ENCODE assay signal across 17 mouse cellular contexts in genomic region chr4:82492737-82493136, GRCm38 (mm10).
DNase-seq lines count a peak whose midpoint lies in the region; ATAC-seq lines count a peak whose summit lies in the region.
"Had no signal": no experiment of that assay in that cellular context is flagged by ENCODE, and none has a peak within 500 bp of the region (broad histone marks: within the 10 kb centered on the region; RNA-seq: fewer than 3 reads in every experiment).

No protein-coding gene starts in this region.

- H3K9ac ChIP-seq in embryonic facial prominence, embryonic 15.5 days, result no peak overlapping the region
- H3K9ac ChIP-seq in heart, embryonic 16.5 days (ENCODE audit: low read length), result no peak overlapping the region
- H3K9ac ChIP-seq in midbrain, embryonic 14.5 days (replicated peaks; ENCODE audit: low read length), result no peak overlapping the region
- H3K9ac ChIP-seq in midbrain, embryonic 11.5 days (ENCODE audit: low read length), result no peak overlapping the region
- no peak overlapping the region for H3K9ac ChIP-seq in kidney, embryonic 15.5 days
- H3K9ac ChIP-seq: liver, embryonic 13.5 days; stomach, embryonic 15.5 days had no signal

- WGBS in embryonic facial prominence, embryonic 15.5 days, result 60% methylated on average over 2 of the region's 2 CpGs
- WGBS in embryonic facial prominence, embryonic 10.5 days, result 73% methylated on average over 2 of the region's 2 CpGs
- WGBS in heart, embryonic 16.5 days, result 36% methylated on average over 2 of the region's 2 CpGs
- 64% methylated on average over 2 of the region's 2 CpGs for WGBS in midbrain, embryonic 14.5 days
- 81% methylated on average over 2 of the region's 2 CpGs for WGBS in midbrain, embryonic 11.5 days
- 77% methylated on average over 2 of the region's 2 CpGs for WGBS in kidney, embryonic 15.5 days

- no peak for ATAC-seq in embryonic facial prominence, embryonic 15.5 days (ENCODE audit: insufficient number of reproducible peaks, low FRiP score, low TSS enrichment, low read depth)
- no peak for ATAC-seq in heart, embryonic 16.5 days (replicated peaks; ENCODE audit: extremely low read depth, insufficient read depth, low FRiP score)
- no peak for ATAC-seq in midbrain, embryonic 14.5 days (ENCODE audit: low FRiP score, low TSS enrichment)
- ATAC-seq in midbrain, embryonic 11.5 days (ENCODE audit: low FRiP score), result no peak
- ATAC-seq in kidney, embryonic 15.5 days (replicated peaks; ENCODE audit: low FRiP score), result no peak
- ATAC-seq: Patski had no signal

- no peaks in the 10 kb centered on the region for H3K9me3 ChIP-seq in embryonic facial prominence, embryonic 15.5 days (replicated peaks)
- no peaks in the 10 kb centered on the region for H3K9me3 ChIP-seq in embryonic facial prominence, embryonic 10.5 days
- H3K9me3 ChIP-seq in heart, embryonic 16.5 days (replicated peaks; ENCODE audit: control insufficient read depth, low read length), result no peaks in the 10 kb centered on the region
- H3K9me3 ChIP-seq in midbrain, embryonic 14.5 days (ENCODE audit: control insufficient read depth, low read length), result no peaks in the 10 kb centered on the region
- no peaks in the 10 kb centered on the region for H3K9me3 ChIP-seq in midbrain, embryonic 11.5 days (ENCODE audit: control insufficient read depth, low read length)
- H3K9me3 ChIP-seq in kidney, embryonic 15.5 days (replicated peaks), result no peaks in the 10 kb centered on the region
- H3K9me3 ChIP-seq: liver, embryonic 13.5 days; stomach, embryonic 15.5 days had no signal

- H3K27me3 ChIP-seq in embryonic facial prominence, embryonic 15.5 days, result no peaks in the 10 kb centered on the region
- H3K27me3 ChIP-seq in embryonic facial prominence, embryonic 10.5 days (replicated peaks; ENCODE audit: low read depth, poor library complexity, severe bottlenecking), result 0 out of 2 replicates have a peak, but pooled peaks cover 5% of the 10 kb centered on the region
- no peaks in the 10 kb centered on the region for H3K27me3 ChIP-seq in heart, embryonic 16.5 days (ENCODE audit: control insufficient read depth, insufficient read depth, low read length)
- no peaks in the 10 kb centered on the region for H3K27me3 ChIP-seq in midbrain, embryonic 14.5 days (ENCODE audit: control insufficient read depth, insufficient read depth, low read length)
- no peaks in the 10 kb centered on the region for H3K27me3 ChIP-seq in midbrain, embryonic 11.5 days (ENCODE audit: control insufficient read depth, insufficient read depth, low read length)
- peaks cover 30% of the 10 kb centered on the region for H3K27me3 ChIP-seq in kidney, embryonic 15.5 days
- H3K27me3 ChIP-seq: liver, embryonic 13.5 days; Patski; stomach, embryonic 15.5 days had no signal

- no peak for DNase-seq in embryonic facial prominence, embryonic 10.5 days (ENCODE audit: low spot score)
- DNase-seq in heart, postnatal 4 days, result no peak
- DNase-seq in midbrain, embryonic 14.5 days, result peak; percentile 34
- no peak for DNase-seq in midbrain, embryonic 11.5 days (ENCODE audit: low spot score, missing footprints)
- DNase-seq in frontal cortex, postnatal 14 days (ENCODE audit: low spot score in 2 of 2), result no peak
- DNase-seq: cerebellum, adult 8-10 months; embryo, embryonic 11 days; gastrocnemius, postnatal 10 days; liver, embryonic 13.5 days; lung, postnatal 10 days; thymus, postnatal 14 days had no signal

- peaks cover 53% of the 10 kb centered on the region for H3K4me1 ChIP-seq in embryonic facial prominence, embryonic 15.5 days
- H3K4me1 ChIP-seq in embryonic facial prominence, embryonic 10.5 days, result peaks cover 27% of the 10 kb centered on the region
- peaks cover 49% of the 10 kb centered on the region for H3K4me1 ChIP-seq in heart, embryonic 16.5 days (ENCODE audit: control insufficient read depth, insufficient read depth, low read length)
- H3K4me1 ChIP-seq in midbrain, embryonic 14.5 days (ENCODE audit: control insufficient read depth, insufficient read depth, low read length), result peaks cover 6% of the 10 kb centered on the region; the same call in 1 of the 2 replicates
- peaks cover 3% of the 10 kb centered on the region; the same call in 1 of the 2 replicates for H3K4me1 ChIP-seq in midbrain, embryonic 11.5 days (ENCODE audit: control insufficient read depth, insufficient read depth, low read length)
- peaks cover 10% of the 10 kb centered on the region for H3K4me1 ChIP-seq in kidney, embryonic 15.5 days

- no peak overlapping the region for H3K4me2 ChIP-seq in embryonic facial prominence, embryonic 15.5 days (replicated peaks)
- H3K4me2 ChIP-seq in heart, embryonic 16.5 days (ENCODE audit: low read depth, low read length), result no peak overlapping the region
- H3K4me2 ChIP-seq in midbrain, embryonic 14.5 days (ENCODE audit: low read length), result peak overlapping the region; percentile 98
- H3K4me2 ChIP-seq in midbrain, embryonic 11.5 days, result no peak overlapping the region
- no peak overlapping the region for H3K4me2 ChIP-seq in kidney, embryonic 15.5 days
- H3K4me2 ChIP-seq: liver, embryonic 13.5 days; stomach, embryonic 15.5 days had no signal

- H3K36me3 ChIP-seq in embryonic facial prominence, embryonic 15.5 days, result peaks cover 15% of the 10 kb centered on the region; the same call in 1 of the 2 replicates
- peaks cover 35% of the 10 kb centered on the region for H3K36me3 ChIP-seq in embryonic facial prominence, embryonic 10.5 days (replicated peaks)
- H3K36me3 ChIP-seq in heart, embryonic 16.5 days (ENCODE audit: control insufficient read depth, insufficient read depth), result peaks cover 6% of the 10 kb centered on the region
- peaks cover 1% of the 10 kb centered on the region; the same call in 1 of the 2 replicates for H3K36me3 ChIP-seq in midbrain, embryonic 14.5 days (ENCODE audit: control insufficient read depth, insufficient read depth, low read length)
- H3K36me3 ChIP-seq in midbrain, embryonic 11.5 days (ENCODE audit: control insufficient read depth, insufficient read depth, low read length), result peaks cover 2% of the 10 kb centered on the region; the same call in 1 of the 2 replicates
- peaks cover 20% of the 10 kb centered on the region for H3K36me3 ChIP-seq in kidney, embryonic 15.5 days

- 0 out of 2 replicates have a peak overlapping the region, but pooled peaks have one; percentile 17 for H3K27ac ChIP-seq in embryonic facial prominence, embryonic 15.5 days (replicated peaks)
- H3K27ac ChIP-seq in embryonic facial prominence, embryonic 10.5 days (replicated peaks), result no peak overlapping the region
- peak overlapping the region; percentile 29; the same call in 1 of the 2 replicates for H3K27ac ChIP-seq in heart, embryonic 16.5 days (ENCODE audit: low read length)
- H3K27ac ChIP-seq in midbrain, embryonic 14.5 days (replicated peaks; ENCODE audit: low read depth, low read length), result no peak overlapping the region
- no peak overlapping the region for H3K27ac ChIP-seq in midbrain, embryonic 11.5 days (ENCODE audit: low read depth, low read length)
- H3K27ac ChIP-seq in kidney, embryonic 15.5 days, result no peak overlapping the region
- H3K27ac ChIP-seq: liver, embryonic 13.5 days; stomach, embryonic 15.5 days had no signal

- no peak overlapping the region for H3K4me3 ChIP-seq in embryonic facial prominence, embryonic 15.5 days (replicated peaks)
- H3K4me3 ChIP-seq in embryonic facial prominence, embryonic 10.5 days, result no peak overlapping the region
- no peak overlapping the region for H3K4me3 ChIP-seq in heart, embryonic 16.5 days (ENCODE audit: low read length)
- no peak overlapping the region for H3K4me3 ChIP-seq in midbrain, embryonic 14.5 days (replicated peaks; ENCODE audit: low read depth, low read length)
- H3K4me3 ChIP-seq in midbrain, embryonic 11.5 days (ENCODE audit: low read depth, low read length), result no peak overlapping the region
- H3K4me3 ChIP-seq in kidney, embryonic 15.5 days (replicated peaks), result no peak overlapping the region
- H3K4me3 ChIP-seq: erythroblast, embryonic 14.5 days; liver, embryonic 13.5 days; stomach, embryonic 15.5 days had no signal

Comparison
In these comparisons a context has a peak if more than half of its experiments do, and no peak if none do; other contexts are left out.
1. H3K27ac ChIP-seq: peak in embryonic facial prominence, embryonic 15.5 days (single experiment) and heart, embryonic 16.5 days (single experiment); none in embryonic facial prominence, embryonic 10.5 days (single experiment), midbrain, embryonic 14.5 days (single experiment), midbrain, embryonic 11.5 days (single experiment) and kidney, embryonic 15.5 days (single experiment).